Mouse (Mus musculus): ENCODE measurements at regions not wholly inside any gene's neighbourhood (a gene's known extent, or its start where the extent isn't known, plus 50 kb on each side); places are given as distances from the start of the nearest gene placed in this dataset.

DNA sequence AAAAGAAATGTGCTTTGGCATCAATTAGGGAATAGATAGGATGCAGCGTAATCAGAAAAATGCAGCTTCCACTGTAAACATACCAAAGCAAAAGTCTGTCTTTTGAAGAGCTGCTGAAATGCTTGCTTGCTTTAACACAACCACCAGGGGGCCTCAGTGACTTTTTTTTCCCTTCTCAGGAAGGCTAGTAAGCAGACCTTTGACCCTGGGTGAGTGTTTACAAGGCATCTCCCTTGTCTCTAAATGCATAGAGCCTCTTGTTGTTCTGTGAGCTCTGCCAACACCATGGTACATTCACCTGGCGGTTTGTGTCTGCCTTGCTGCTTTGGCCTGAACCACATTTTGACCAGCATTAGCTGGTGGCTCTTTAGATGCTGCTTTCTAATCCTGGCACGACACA lies 191.9 kb upstream of the C9orf72 start:
- no peaks in the 10 kb centered on the region for H3K4me1 ChIP-seq (ENCODE audit: control insufficient read depth, insufficient read depth, insufficient read length, low read length)
- H3K4me3 ChIP-seq (ENCODE audit: insufficient read depth, low read depth, low read length): no peak overlapping the region
- H3K27ac ChIP-seq (replicated peaks; ENCODE audit: low read depth, low read length): no peak overlapping the region

- Histone ChIP-seq H3K4me3 (ENCODE audit: insufficient read depth, low read depth, low read length) (no peak overlapping the region), H3K4me1 (ENCODE audit: control insufficient read depth, insufficient read depth, insufficient read length, low read length) (no peaks in the 10 kb centered on the region), H3K27ac (replicated peaks; ENCODE audit: low read depth, low read length) (no peak overlapping the region)
These were observed 187.5 kb upstream of the C9orf72 start for GRCm38 (mm10) chr4:35413488-35413887.

GRCm38 (mm10) chr4:35405301-35406006 lies 179.5 kb upstream of the C9orf72 start:
- H3K4me3 ChIP-seq (ENCODE audit: insufficient read depth, low read depth, low read length): no peak overlapping the region
- no peaks in the 10 kb centered on the region for H3K4me1 ChIP-seq (ENCODE audit: control insufficient read depth, insufficient read depth, insufficient read length, low read length)
- no peak overlapping the region for H3K27ac ChIP-seq (replicated peaks; ENCODE audit: low read depth, low read length)

- no peaks in the 10 kb centered on the region for H3K4me1 ChIP-seq (ENCODE audit: control insufficient read depth, insufficient read depth, insufficient read length, low read length)
These were observed 178.1 kb upstream of the C9orf72 start for GRCm38 (mm10) chr4:35404068-35404467.

GRCm38 (mm10) chr4:35403594-35403993 lies 177.6 kb upstream of the C9orf72 start:
- no peak overlapping the region for H3K4me3 ChIP-seq (ENCODE audit: insufficient read depth, low read depth, low read length)
- no peak overlapping the region for H3K27ac ChIP-seq (replicated peaks; ENCODE audit: low read depth, low read length)
- H3K4me1 ChIP-seq (ENCODE audit: control insufficient read depth, insufficient read depth, insufficient read length, low read length): no peaks in the 10 kb centered on the region

More at GRCm38 (mm10) chr4:35404068-35404467, 178.1 kb upstream of the C9orf72 start:
- Histone ChIP-seq H3K27ac (replicated peaks; ENCODE audit: low read depth, low read length) (no peak overlapping the region), H3K4me3 (ENCODE audit: insufficient read depth, low read depth, low read length) (no peak overlapping the region)

- H3K27ac ChIP-seq (replicated peaks; ENCODE audit: low read depth, low read length): no peak overlapping the region
- no peaks in the 10 kb centered on the region for H3K4me1 ChIP-seq (ENCODE audit: control insufficient read depth, insufficient read depth, insufficient read length, low read length)
- no peak overlapping the region for H3K4me3 ChIP-seq (ENCODE audit: insufficient read depth, low read depth, low read length)
These were observed 176.6 kb upstream of the C9orf72 start for GRCm38 (mm10) chr4:35402376-35403133.

- Histone ChIP-seq H3K4me3 (ENCODE audit: insufficient read depth, low read depth, low read length) (no peak overlapping the region), H3K4me1 (ENCODE audit: control insufficient read depth, insufficient read depth, insufficient read length, low read length) (no peaks in the 10 kb centered on the region)
These were observed 175.8 kb upstream of the C9orf72 start for GRCm38 (mm10) chr4:35401783-35402182.

DNA sequence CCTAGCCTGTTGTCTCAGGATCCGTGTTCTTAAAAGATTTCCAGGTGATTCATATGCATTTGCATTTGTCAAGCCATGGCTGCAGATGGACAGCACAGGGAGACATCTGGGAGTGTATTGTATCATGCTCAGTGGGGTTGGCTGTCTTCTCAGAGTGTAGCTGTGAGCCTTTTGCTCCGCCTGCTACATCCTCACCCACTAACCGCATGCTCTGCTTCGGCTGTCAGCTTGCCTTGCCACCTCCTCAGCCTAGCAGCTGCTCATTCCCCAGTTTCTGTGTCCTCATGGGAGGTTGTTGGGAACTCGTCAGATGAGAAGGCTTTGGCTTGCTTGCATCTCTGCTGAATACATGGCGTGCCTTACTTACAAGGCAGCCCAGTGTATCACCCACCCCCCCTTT lies 174.5 kb upstream of the C9orf72 start:
- Histone ChIP-seq H3K27ac (replicated peaks; ENCODE audit: low read depth, low read length) (no peak overlapping the region), H3K4me3 (ENCODE audit: insufficient read depth, low read depth, low read length) (no peak overlapping the region), H3K4me1 (ENCODE audit: control insufficient read depth, insufficient read depth, insufficient read length, low read length) (no peaks in the 10 kb centered on the region)

More at GRCm38 (mm10) chr4:35401783-35402182, 175.8 kb upstream of the C9orf72 start:
- H3K27ac ChIP-seq (replicated peaks; ENCODE audit: low read depth, low read length): no peak overlapping the region

- H3K4me1 ChIP-seq (ENCODE audit: control insufficient read depth, insufficient read depth, insufficient read length, low read length): no peaks in the 10 kb centered on the region
- no peak overlapping the region for H3K4me3 ChIP-seq (ENCODE audit: insufficient read depth, low read depth, low read length)
- H3K27ac ChIP-seq (replicated peaks; ENCODE audit: low read depth, low read length): no peak overlapping the region
These were observed 169.6 kb upstream of the C9orf72 start for GRCm38 (mm10) chr4:35395583-35395877.

GRCm38 (mm10) chr4:35394821-35395582 lies 169.0 kb upstream of the C9orf72 start:
- Histone ChIP-seq H3K4me3 (ENCODE audit: insufficient read depth, low read depth, low read length) (no peak overlapping the region), H3K4me1 (ENCODE audit: control insufficient read depth, insufficient read depth, insufficient read length, low read length) (no peaks in the 10 kb centered on the region), H3K27ac (replicated peaks; ENCODE audit: low read depth, low read length) (no peak overlapping the region)

DNA sequence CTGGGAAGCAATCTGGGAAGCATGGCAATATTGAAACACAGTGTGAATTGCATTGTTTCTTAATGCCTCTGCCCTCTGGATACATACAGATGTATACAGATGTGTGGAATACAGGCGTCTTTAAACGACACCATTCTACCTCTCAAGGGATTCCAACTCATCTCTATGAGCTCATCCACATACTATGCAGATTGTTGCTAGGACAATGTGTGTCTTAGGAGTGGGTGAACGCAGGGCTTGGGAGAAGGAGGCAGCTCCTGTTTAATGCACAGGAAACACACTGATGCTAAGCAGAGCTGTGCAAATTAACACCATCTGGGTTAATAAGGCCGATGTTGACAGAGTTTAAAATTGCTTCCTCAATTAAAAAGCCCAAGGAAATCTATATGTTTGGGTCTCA lies 149.8 kb upstream of the C9orf72 start:
- Histone ChIP-seq H3K4me3 (ENCODE audit: insufficient read depth, low read depth, low read length) (no peak overlapping the region), H3K4me1 (ENCODE audit: control insufficient read depth, insufficient read depth, insufficient read length, low read length) (no peaks in the 10 kb centered on the region), H3K27ac (replicated peaks; ENCODE audit: low read depth, low read length) (no peak overlapping the region)

- Histone ChIP-seq H3K27ac (replicated peaks; ENCODE audit: low read depth, low read length) (no peak overlapping the region), H3K4me3 (ENCODE audit: insufficient read depth, low read depth, low read length) (no peak overlapping the region), H3K4me1 (ENCODE audit: control insufficient read depth, insufficient read depth, insufficient read length, low read length) (no peaks in the 10 kb centered on the region)
These were observed 147.4 kb upstream of the C9orf72 start for GRCm38 (mm10) chr4:35373213-35373860.

DNA sequence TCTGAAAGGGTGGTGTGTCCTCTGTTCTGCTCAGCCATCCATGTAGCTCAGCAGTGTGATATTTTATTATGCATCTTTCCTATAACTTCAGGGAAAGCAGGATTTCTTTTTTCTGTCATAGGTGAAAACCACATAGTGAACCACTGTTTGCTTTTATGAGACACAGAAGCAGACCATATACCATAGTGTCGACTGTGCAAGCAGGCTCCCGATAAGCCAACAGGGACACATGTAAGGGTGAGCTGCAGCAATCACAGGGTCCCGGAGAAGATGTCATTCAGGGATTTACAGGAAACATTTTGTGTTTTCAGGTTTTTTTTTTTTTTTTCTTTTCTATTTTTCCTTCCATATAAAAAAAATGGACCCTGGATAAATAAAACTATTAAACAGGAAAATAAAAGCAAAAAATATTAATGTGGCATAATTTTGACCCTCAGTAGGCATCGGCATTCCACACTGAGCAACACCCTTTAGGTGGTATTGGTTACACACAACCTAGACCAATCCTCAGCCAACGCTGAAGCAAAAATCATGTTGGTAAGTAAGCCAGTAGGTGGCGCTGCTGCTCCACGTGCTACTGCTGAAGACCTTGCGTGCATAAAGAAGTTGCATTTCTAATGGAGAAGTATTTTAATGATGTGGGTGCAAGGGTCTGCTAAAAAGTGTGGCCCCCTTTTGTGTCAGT lies 146.7 kb upstream of the C9orf72 start:
- H3K4me1 ChIP-seq (ENCODE audit: control insufficient read depth, insufficient read depth, insufficient read length, low read length): no peaks in the 10 kb centered on the region
- H3K4me3 ChIP-seq (ENCODE audit: insufficient read depth, low read depth, low read length): no peak overlapping the region
- no peak overlapping the region for H3K27ac ChIP-seq (replicated peaks; ENCODE audit: low read depth, low read length)

DNA sequence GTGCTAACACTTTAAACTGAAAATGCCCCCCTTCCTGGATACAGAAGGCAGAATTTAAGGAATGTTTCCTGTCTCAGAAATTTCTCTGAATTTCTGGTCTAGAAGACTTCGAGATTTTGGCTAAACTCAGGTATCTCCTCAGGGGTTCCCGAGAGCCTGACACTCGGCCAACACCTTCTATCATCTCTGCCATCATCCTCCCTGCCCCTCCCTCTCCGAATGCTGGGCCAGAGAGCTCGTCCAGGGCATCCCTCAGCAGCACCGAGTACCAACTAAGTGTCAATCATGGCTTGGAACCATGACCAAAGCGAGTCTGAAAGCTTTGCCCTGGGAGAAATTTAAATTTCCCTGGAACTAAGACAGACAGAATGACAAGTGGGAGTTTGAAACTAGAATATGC lies 138.2 kb upstream of the C9orf72 start:
- H3K4me3 ChIP-seq (ENCODE audit: insufficient read depth, low read depth, low read length): no peak overlapping the region
- H3K4me1 ChIP-seq (ENCODE audit: control insufficient read depth, insufficient read depth, insufficient read length, low read length): no peaks in the 10 kb centered on the region
- no peak overlapping the region for H3K27ac ChIP-seq (replicated peaks; ENCODE audit: low read depth, low read length)

GRCm38 (mm10) chr4:35362176-35362575 lies 136.2 kb upstream of the C9orf72 start:
- H3K27ac ChIP-seq (replicated peaks; ENCODE audit: low read depth, low read length): no peak overlapping the region
- no peak overlapping the region for H3K4me3 ChIP-seq (ENCODE audit: insufficient read depth, low read depth, low read length)
- no peaks in the 10 kb centered on the region for H3K4me1 ChIP-seq (ENCODE audit: control insufficient read depth, insufficient read depth, insufficient read length, low read length)
